Mouse (Mus musculus): ENCODE measurements around the gene Ucp2. TPM values are rescaled to one million over a fixed set of nuclear protein-coding genes. Genes with fewer than 3 reads are reported as not detected.
"Not testable (repeated sequence)": the region's sequence is repeated elsewhere in the genome, so short reads cannot be mapped to it uniquely, and the experiment has no call there.

The Ucp2 gene
- polyA plus RNA-seq, 1 experiment from 2014 or later: 126 TPM

DNA sequence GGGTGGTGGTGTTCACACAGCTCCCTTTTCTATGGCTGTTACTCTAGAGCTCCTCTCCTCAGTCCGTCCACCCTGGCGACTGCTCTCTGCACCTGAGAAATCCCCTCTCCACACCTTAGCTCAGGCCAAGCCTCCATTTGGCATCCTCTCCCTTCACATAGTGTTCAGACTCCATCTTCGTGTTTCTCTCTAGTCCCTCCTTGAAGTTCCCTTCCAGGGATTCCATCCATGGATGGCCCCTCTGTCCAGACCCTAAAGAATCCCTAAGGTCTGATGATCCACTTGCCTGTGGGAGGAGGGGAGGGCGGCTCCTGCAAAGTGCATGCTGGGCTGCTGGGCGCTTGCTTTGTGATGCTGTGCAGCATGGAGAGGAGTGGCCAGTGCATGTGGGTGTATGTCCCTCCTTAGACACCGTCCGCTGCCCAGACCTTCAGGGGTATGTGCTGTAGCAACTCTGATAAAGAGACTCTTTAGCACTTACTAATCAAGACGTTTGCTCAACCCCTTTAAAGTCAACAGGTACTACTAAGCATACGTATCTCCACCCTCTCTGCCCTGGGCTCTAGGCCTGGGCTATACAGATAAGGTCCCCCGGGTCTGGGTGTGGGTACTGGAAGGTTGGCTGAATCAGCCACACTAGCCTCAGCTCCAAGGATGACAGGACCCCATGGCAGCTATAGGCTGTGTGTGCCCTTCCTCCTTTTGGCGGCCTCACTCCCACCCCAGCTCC lies 26.2 kb upstream of the Ucp2 start:
- no peak overlapping the region for H3K4me3 ChIP-seq
- 89% methylated on average over 11 of the region's 11 CpGs for WGBS
- DNase-seq (ENCODE audit: low spot score): no peak
- peaks cover 4% of the 10 kb centered on the region; the same call in 1 of the 2 replicates for H3K4me1 ChIP-seq
- H3K27me3 ChIP-seq (ENCODE audit: low read depth, poor library complexity, severe bottlenecking): no peaks in the 10 kb centered on the region
- H3K36me3 ChIP-seq: peaks cover 87% of the 10 kb centered on the region
- no peak overlapping the region for H3K27ac ChIP-seq
- no peaks in the 10 kb centered on the region for H3K9me3 ChIP-seq (replicated peaks)

- peaks cover 4% of the 10 kb centered on the region; the same call in 1 of the 2 replicates for H3K4me1 ChIP-seq
- no peak for DNase-seq (ENCODE audit: low spot score)
- 91% methylated on average over 6 of the region's 6 CpGs for WGBS
- H3K36me3 ChIP-seq: peaks cover 71% of the 10 kb centered on the region
- H3K27ac ChIP-seq: no peak overlapping the region
- no peaks in the 10 kb centered on the region for H3K27me3 ChIP-seq (ENCODE audit: low read depth, poor library complexity, severe bottlenecking)
- no peaks in the 10 kb centered on the region for H3K9me3 ChIP-seq (replicated peaks)
- H3K4me3 ChIP-seq: no peak overlapping the region
Measured at GRCm38 (mm10) chr7:100468761-100469160, 24.4 kb upstream of the Ucp2 start.

GRCm38 (mm10) chr7:100469502-100469901 lies 23.6 kb upstream of the Ucp2 start:
- DNase-seq (ENCODE audit: low spot score): no peak
- Histone ChIP-seq H3K4me1 (peaks cover 4% of the 10 kb centered on the region; the same call in 1 of the 2 replicates), H3K9me3 (replicated peaks) (no peaks in the 10 kb centered on the region), H3K27me3 (ENCODE audit: low read depth, poor library complexity, severe bottlenecking) (no peaks in the 10 kb centered on the region), H3K4me3 (no peak overlapping the region), H3K27ac (no peak overlapping the region), H3K36me3 (peaks cover 64% of the 10 kb centered on the region)
- WGBS: 92% methylated on average over 1 of the region's 1 CpGs

DNA sequence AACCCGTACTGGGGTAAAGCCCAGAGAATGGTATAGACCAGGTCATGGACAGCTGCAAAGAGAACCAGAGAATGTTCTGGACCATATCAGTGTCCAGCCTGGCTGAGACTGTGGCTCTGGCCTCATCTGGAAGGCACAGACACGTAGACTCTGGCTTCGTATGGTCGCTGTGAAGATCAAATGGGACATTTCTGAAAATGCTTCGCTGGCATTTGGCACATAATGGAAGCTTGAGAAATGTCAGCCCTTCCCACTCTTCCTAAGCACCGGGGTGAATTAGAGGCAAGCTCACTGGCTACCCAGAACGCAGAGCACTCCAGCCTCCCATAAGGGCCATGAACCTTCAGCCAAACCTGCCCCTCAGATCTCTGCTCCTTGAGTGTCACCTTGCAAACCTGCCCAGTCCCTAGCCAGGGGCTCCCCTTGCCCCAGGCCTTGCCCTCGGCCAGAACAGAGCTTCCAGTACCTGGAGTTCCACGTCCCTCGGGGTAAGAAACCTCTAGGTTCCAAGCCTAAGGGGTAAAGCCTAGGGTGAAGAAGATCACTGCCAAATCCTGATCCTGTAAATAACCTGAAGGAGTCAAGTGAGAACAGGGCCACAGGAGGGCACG lies 22.2 kb upstream of the Ucp2 start:
- Histone ChIP-seq H3K36me3 (peaks cover 50% of the 10 kb centered on the region), H3K27ac (no peak overlapping the region), H3K4me3 (no peak overlapping the region), H3K4me1 (no peaks in the 10 kb centered on the region), H3K9me3 (replicated peaks) (no peaks in the 10 kb centered on the region), H3K27me3 (ENCODE audit: low read depth, poor library complexity, severe bottlenecking) (no peaks in the 10 kb centered on the region)
- no peak for DNase-seq (ENCODE audit: low spot score)
- 94% methylated on average over 11 of the region's 11 CpGs for WGBS

- Histone ChIP-seq H3K36me3 (peaks cover 46% of the 10 kb centered on the region), H3K27ac (no peak overlapping the region), H3K27me3 (ENCODE audit: low read depth, poor library complexity, severe bottlenecking) (no peaks in the 10 kb centered on the region), H3K9me3 (replicated peaks) (no peaks in the 10 kb centered on the region), H3K4me3 (no peak overlapping the region), H3K4me1 (no peaks in the 10 kb centered on the region)
- 88% methylated on average over 1 of the region's 1 CpGs for WGBS
- DNase-seq (ENCODE audit: low spot score): no peak
Measured at GRCm38 (mm10) chr7:100471407-100471797, 21.7 kb upstream of the Ucp2 start.

DNA sequence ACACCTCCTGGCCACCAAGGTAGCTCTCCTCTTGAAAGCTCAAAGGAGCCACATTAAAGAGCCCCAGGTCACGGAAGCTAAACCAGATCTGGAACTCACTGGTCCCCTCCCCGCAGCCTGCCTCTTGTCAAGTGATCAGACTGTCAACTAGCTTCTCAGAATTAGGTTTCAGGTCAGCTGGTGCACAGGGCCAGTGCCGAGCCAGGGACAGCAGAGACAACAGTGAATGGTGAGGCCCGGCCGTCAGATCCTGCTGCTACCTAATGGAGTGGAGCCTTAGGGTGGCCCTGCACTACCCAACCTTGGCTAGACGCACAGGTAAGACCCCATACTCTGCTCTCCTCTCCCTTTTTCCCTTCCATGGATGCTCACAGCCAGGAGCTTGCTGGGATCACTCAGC lies 20.4 kb upstream of the Ucp2 start, which contains the start of gene Ucp3:
Gene Ucp3, plus strand, starts transcription at position 214 of the 400 bp plus-strand sequence.
- H3K4me1 ChIP-seq: no peaks in the 10 kb centered on the region
- DNase-seq (ENCODE audit: low spot score): no peak
- H3K27ac ChIP-seq: no peak within 1 kb of the TSS
- no peak within 1 kb of the TSS for H3K4me3 ChIP-seq
- H3K9me3 ChIP-seq (replicated peaks): no peaks in the 10 kb centered on the region
- no peaks in the 10 kb centered on the region for H3K27me3 ChIP-seq (ENCODE audit: low read depth, poor library complexity, severe bottlenecking)
- peaks cover 32% of the 10 kb centered on the region for H3K36me3 ChIP-seq
- 83% methylated on average over 6 of the region's 6 CpGs for WGBS

GRCm38 (mm10) chr7:100473846-100474454 lies 19.2 kb upstream of the Ucp2 start:
- no peak overlapping the region for H3K27ac ChIP-seq
- WGBS: 83% methylated on average over 9 of the region's 9 CpGs
- H3K9me3 ChIP-seq (replicated peaks): no peaks in the 10 kb centered on the region
- peaks cover 21% of the 10 kb centered on the region for H3K36me3 ChIP-seq
- H3K27me3 ChIP-seq (ENCODE audit: low read depth, poor library complexity, severe bottlenecking): no peaks in the 10 kb centered on the region
- no peaks in the 10 kb centered on the region for H3K4me1 ChIP-seq
- DNase-seq (ENCODE audit: low spot score): no peak
- H3K4me3 ChIP-seq: no peak overlapping the region

- Histone ChIP-seq H3K4me3 (no peak overlapping the region), H3K36me3 (peaks cover 13% of the 10 kb centered on the region), H3K27ac (no peak overlapping the region), H3K27me3 (ENCODE audit: low read depth, poor library complexity, severe bottlenecking) (no peaks in the 10 kb centered on the region), H3K4me1 (no peaks in the 10 kb centered on the region), H3K9me3 (replicated peaks) (no peaks in the 10 kb centered on the region)
- 58% methylated on average over 1 of the region's 1 CpGs for WGBS
- DNase-seq (ENCODE audit: low spot score): no peak
Measured at GRCm38 (mm10) chr7:100474680-100475079, 18.5 kb upstream of the Ucp2 start.

- H3K9me3 ChIP-seq (replicated peaks): no peaks in the 10 kb centered on the region
Measured at GRCm38 (mm10) chr7:100479100-100479822, 13.9 kb upstream of the Ucp2 start.

DNA sequence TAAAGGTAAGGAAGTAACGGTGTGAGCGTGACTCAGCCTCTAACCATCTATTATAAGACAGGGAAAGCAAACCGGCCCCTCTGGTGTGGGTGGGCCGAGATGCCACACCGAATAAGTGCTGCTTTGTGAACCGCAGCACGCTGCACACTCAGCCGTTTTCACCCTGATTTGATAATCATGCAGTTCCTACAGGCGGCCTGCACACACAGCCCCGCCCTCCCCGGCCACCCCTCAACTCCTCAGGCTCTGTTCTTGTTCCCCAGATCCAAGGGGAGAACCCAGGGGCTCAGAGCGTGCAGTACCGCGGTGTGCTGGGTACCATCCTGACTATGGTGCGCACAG lies 13.3 kb upstream of the Ucp2 start:
- Histone ChIP-seq H3K4me1 (0 out of 2 replicates have a peak, but pooled peaks cover 3% of the 10 kb centered on the region), H3K36me3 (no peaks in the 10 kb centered on the region), H3K27ac (peak overlapping the region; percentile 8; the same call in 1 of the 2 replicates), H3K4me3 (no peak overlapping the region), H3K9me3 (replicated peaks) (no peaks in the 10 kb centered on the region), H3K27me3 (ENCODE audit: low read depth, poor library complexity, severe bottlenecking) (no peaks in the 10 kb centered on the region)
- WGBS: 75% methylated on average over 15 of the region's 15 CpGs
- DNase-seq (ENCODE audit: low spot score): no peak

More at GRCm38 (mm10) chr7:100479100-100479822, 13.9 kb upstream of the Ucp2 start:
- no peaks in the 10 kb centered on the region for H3K36me3 ChIP-seq
- 0 out of 2 replicates have a peak, but pooled peaks cover 3% of the 10 kb centered on the region for H3K4me1 ChIP-seq
- no peak overlapping the region for H3K4me3 ChIP-seq
- 80% methylated on average over 20 of the region's 20 CpGs for WGBS
- no peaks in the 10 kb centered on the region for H3K27me3 ChIP-seq (ENCODE audit: low read depth, poor library complexity, severe bottlenecking)
- H3K27ac ChIP-seq: no peak overlapping the region
- DNase-seq (ENCODE audit: low spot score): no peak

DNA sequence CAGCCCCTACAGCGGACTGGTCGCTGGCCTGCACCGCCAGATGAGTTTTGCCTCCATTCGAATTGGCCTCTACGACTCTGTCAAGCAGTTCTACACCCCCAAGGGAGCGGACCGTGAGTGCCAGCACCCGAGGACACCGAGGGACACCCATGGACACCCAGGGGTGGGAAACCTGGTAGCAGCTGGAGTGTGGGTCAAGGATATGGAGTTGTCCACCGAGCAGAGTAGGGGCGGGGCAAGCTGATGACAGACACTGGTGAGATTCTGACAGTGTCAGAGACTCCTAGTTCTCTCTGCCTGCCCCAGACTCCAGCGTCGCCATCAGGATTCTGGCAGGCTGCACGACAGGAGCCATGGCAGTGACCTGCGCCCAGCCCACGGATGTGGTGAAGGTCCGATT lies 13.0 kb upstream of the Ucp2 start:
- H3K4me3 ChIP-seq: no peak overlapping the region
- 88% methylated on average over 17 of the region's 17 CpGs for WGBS
- no peaks in the 10 kb centered on the region for H3K36me3 ChIP-seq
- peak overlapping the region; percentile 8; the same call in 1 of the 2 replicates for H3K27ac ChIP-seq
- DNase-seq (ENCODE audit: low spot score): no peak
- 0 out of 2 replicates have a peak, but pooled peaks cover 3% of the 10 kb centered on the region for H3K4me1 ChIP-seq
- no peaks in the 10 kb centered on the region for H3K27me3 ChIP-seq (ENCODE audit: low read depth, poor library complexity, severe bottlenecking)
- no peaks in the 10 kb centered on the region for H3K9me3 ChIP-seq (replicated peaks)

DNA sequence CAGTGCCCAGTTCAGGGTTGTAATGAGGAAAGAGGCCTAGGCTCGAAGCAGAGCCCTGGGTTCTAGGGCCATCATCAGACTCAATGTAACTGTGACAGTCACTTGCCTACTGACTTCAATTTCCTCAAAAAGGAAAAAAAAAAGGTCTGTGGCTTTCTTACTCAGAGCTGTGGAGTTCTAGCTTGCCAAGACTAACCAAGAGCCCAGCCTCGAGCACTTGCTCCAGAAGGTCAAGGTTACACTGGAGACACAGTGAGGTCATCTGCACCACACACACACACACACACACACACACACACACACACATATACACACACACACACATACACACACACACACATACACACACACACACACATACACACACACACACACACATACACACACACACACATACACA lies 11.1 kb upstream of the Ucp2 start:
- H3K27ac ChIP-seq; H3K4me1 ChIP-seq; H3K27me3 ChIP-seq (ENCODE audit: low read depth, poor library complexity, severe bottlenecking); DNase-seq (ENCODE audit: low spot score); H3K9me3 ChIP-seq (replicated peaks); H3K4me3 ChIP-seq; H3K36me3 ChIP-seq: not testable (repeated sequence)
- 94% methylated on average over 2 of the region's 2 CpGs for WGBS
